9 mouse cellular contexts compared by ENCODE assay signal in genomic region chr4:106785753-106786540, GRCm38 (mm10). TPM values are rescaled to one million over a fixed set of nuclear protein-coding genes. Genes with fewer than 3 reads are reported as not detected.
DNase-seq lines count a peak whose midpoint lies in the region; ATAC-seq and TF ChIP-seq lines count a peak whose summit lies in the region.
"Had no signal": no experiment of that assay in that cellular context is flagged by ENCODE, and none has a peak within 500 bp of the region (broad histone marks: within the 10 kb centered on the region; RNA-seq: fewer than 3 reads in every experiment).

No protein-coding gene starts in this region.

- no peak for TF ChIP-seq CTCF in heart, adult 2 months (IDR thresholded peaks at IDR 0.05)
- no peak for TF ChIP-seq CTCF in olfactory bulb, adult 2 months (IDR thresholded peaks at IDR 0.05; ENCODE audit: insufficient read depth, low read depth, low read length)

- TF ChIP-seq EP300 in heart, adult 2 months (IDR thresholded peaks at IDR 0.05; ENCODE audit: insufficient read depth, low read depth, low read length), result no peak

- H3K9me3 ChIP-seq in intestine, embryonic 15.5 days, result no peaks in the 10 kb centered on the region

- peak; percentile 59 for ATAC-seq in intestine, embryonic 15.5 days

- WGBS in heart, adult 2 months, result 9% methylated on average over 4 of the region's 5 CpGs
- 20% methylated on average over 5 of the region's 5 CpGs for WGBS in intestine, embryonic 15.5 days
- 19% methylated on average over 3 of the region's 5 CpGs for WGBS in olfactory bulb, adult 2 months

- H3K36me3 ChIP-seq in heart, adult 2 months (ENCODE audit: control insufficient read depth, insufficient read depth, low read length), result no peaks in the 10 kb centered on the region
- no peaks in the 10 kb centered on the region for H3K36me3 ChIP-seq in intestine, embryonic 15.5 days

- intact Hi-C loops in heart, adult 2 months (cut with DNase I), result no loop called here

- H3K79me2 ChIP-seq in heart, adult 2 months (replicated peaks; ENCODE audit: control insufficient read depth, insufficient read depth, low read length), result no peaks in the 10 kb centered on the region

- H3K4me1 ChIP-seq in heart, adult 2 months (ENCODE audit: control insufficient read depth, insufficient read depth, low read length), result peaks cover 5% of the 10 kb centered on the region
- H3K4me1 ChIP-seq in intestine, embryonic 15.5 days (replicated peaks), result peaks cover 42% of the 10 kb centered on the region
- peaks cover 43% of the 10 kb centered on the region for H3K4me1 ChIP-seq in olfactory bulb, adult 2 months (ENCODE audit: control insufficient read depth, insufficient read depth, low read length)

- no peak overlapping the region for H3K4me3 ChIP-seq in heart, adult 2 months
- no peak overlapping the region for H3K4me3 ChIP-seq in intestine, embryonic 15.5 days (replicated peaks)
- H3K4me3 ChIP-seq in olfactory bulb, adult 2 months (ENCODE audit: insufficient read depth, low read depth, low read length), result no peak overlapping the region

- DNase-seq in heart, adult 2 months, result peak in 1 of 2 experiments; percentile 40
- no peak for DNase-seq in heart, adult 8-10 months (ENCODE audit: low spot score)
- peak; percentile 91 to 93 for DNase-seq in cerebellum, postnatal 10 days
- DNase-seq in frontal cortex, postnatal 14 days (ENCODE audit: low spot score in 2 of 2), result peak; percentile 62 to 80
- peak; percentile 52 for DNase-seq in liver
- DNase-seq in spleen, adult 18-20 months, result no peak

- peak overlapping the region; percentile 20; the same call in 1 of the 2 replicates for H3K27ac ChIP-seq in heart, adult 2 months
- peak overlapping the region; percentile 79 for H3K27ac ChIP-seq in intestine, embryonic 15.5 days
- H3K27ac ChIP-seq in olfactory bulb, adult 2 months (ENCODE audit: insufficient read depth, low read depth, low read length), result peak overlapping the region; percentile 72

- no peak overlapping the region for H3K9ac ChIP-seq in heart, adult 2 months (ENCODE audit: low read depth, low read length)
- H3K9ac ChIP-seq in intestine, embryonic 15.5 days, result 0 out of 2 replicates have a peak overlapping the region, but pooled peaks have one; percentile 5

- H3K27me3 ChIP-seq in heart, adult 2 months (ENCODE audit: control insufficient read depth, insufficient read depth, low read length), result no peaks in the 10 kb centered on the region
- H3K27me3 ChIP-seq in intestine, embryonic 15.5 days (replicated peaks), result no peaks in the 10 kb centered on the region

- H3K4me2 ChIP-seq in intestine, embryonic 15.5 days (replicated peaks), result no peak overlapping the region

- no peak for TF ChIP-seq POLR2A in heart, adult 2 months (IDR thresholded peaks at IDR 0.05; ENCODE audit: insufficient read depth, low read depth, low read length)
- TF ChIP-seq POLR2A in olfactory bulb, adult 2 months (IDR thresholded peaks at IDR 0.05; ENCODE audit: insufficient read depth, low read depth, low read length), result no peak

RNA-seq across cellular contexts. Expression of gene Acot11, which starts 18.9 kb away (rescaled TPM):
- total RNA-seq in heart, adult 2 months (2021), result 10 to 100 TPM; 27.5 to 48.6 TPM
- polyA plus RNA-seq in heart, adult 2 months (2012; rRNA removed), result 16.4 and 25.2 TPM in 2 replicates
- 10 to 100 TPM; 26.2 to 44.3 (median 36.4) TPM for total RNA-seq in heart, adult 8-10 months (2022)
- 12.2 and 14.1 TPM in 2 replicates for polyA plus RNA-seq in intestine, embryonic 15.5 days (2015; fragmentation: Nextera tagmentation; extraction: Ambion mirVana)
- polyA plus RNA-seq in olfactory bulb, adult 2 months (2012; ENCODE audit: insufficient read depth, insufficient read length, low replicate concordance, missing spikeins), result not detected in 2 replicates

RNA-seq across cellular contexts. Expression of gene Fam151a, which starts 52.3 kb away (rescaled TPM):
- total RNA-seq in heart, adult 2 months (2021), result under 1 TPM; 0.23 to 0.31 TPM
- polyA plus RNA-seq in heart, adult 2 months (2012; rRNA removed), result 0.31 and 0.41 TPM in 2 replicates
- under 1 TPM; 0.14 to 0.47 (median 0.19) TPM for total RNA-seq in heart, adult 8-10 months (2022)
- polyA plus RNA-seq in intestine, embryonic 15.5 days (2015; fragmentation: Nextera tagmentation; extraction: Ambion mirVana), result 1.2 and 1.3 TPM in 2 replicates
- not detected in 2 replicates for polyA plus RNA-seq in olfactory bulb, adult 2 months (2012; ENCODE audit: insufficient read depth, insufficient read length, low replicate concordance, missing spikeins)

RNA-seq across cellular contexts. Expression of gene Mroh7, which starts 55.2 kb away (rescaled TPM):
- under 1 TPM; 0.29 to 0.34 TPM for total RNA-seq in heart, adult 2 months (2021)
- 1.00 and 1.2 TPM in 2 replicates for polyA plus RNA-seq in heart, adult 2 months (2012; rRNA removed)
- total RNA-seq in heart, adult 8-10 months (2022), result 1 to 10 TPM in 1 of 4 experiments, under 1 TPM in 3; 0.25 to 1.7 (median 0.40) TPM
- polyA plus RNA-seq in intestine, embryonic 15.5 days (2015; fragmentation: Nextera tagmentation; extraction: Ambion mirVana), result 0.16 and 0.38 TPM in 2 replicates
- polyA plus RNA-seq in olfactory bulb, adult 2 months (2012; ENCODE audit: insufficient read depth, insufficient read length, low replicate concordance, missing spikeins), result not detected in 2 replicates
- total RNA-seq: MEL had no signal

Comparison
In these comparisons a context has a peak if more than half of its experiments do, and no peak if none do; other contexts are left out.
1. DNase-seq: peak in cerebellum, postnatal 10 days (2 of 2), frontal cortex, postnatal 14 days (2 of 2) and liver (single experiment); none in heart, adult 8-10 months (single experiment) and spleen, adult 18-20 months (0 of 2).
2. H3K27ac ChIP-seq: peak in every context shown above with its lines; median percentile 79 in intestine, embryonic 15.5 days; 72 in olfactory bulb, adult 2 months; 20 in heart, adult 2 months.